Mouse (Mus musculus) thymus, postnatal 10 days (tissue): Measurements from ENCODE around the gene Fitm1.

Experiments
- DNase-seq, 2 experiments: peaks; one replicate each; pipeline ENCODE4 v3.0.0; 2021; ENCODE audit warnings: low spot score in 2 of 2

The Fitm1 gene

DNA sequence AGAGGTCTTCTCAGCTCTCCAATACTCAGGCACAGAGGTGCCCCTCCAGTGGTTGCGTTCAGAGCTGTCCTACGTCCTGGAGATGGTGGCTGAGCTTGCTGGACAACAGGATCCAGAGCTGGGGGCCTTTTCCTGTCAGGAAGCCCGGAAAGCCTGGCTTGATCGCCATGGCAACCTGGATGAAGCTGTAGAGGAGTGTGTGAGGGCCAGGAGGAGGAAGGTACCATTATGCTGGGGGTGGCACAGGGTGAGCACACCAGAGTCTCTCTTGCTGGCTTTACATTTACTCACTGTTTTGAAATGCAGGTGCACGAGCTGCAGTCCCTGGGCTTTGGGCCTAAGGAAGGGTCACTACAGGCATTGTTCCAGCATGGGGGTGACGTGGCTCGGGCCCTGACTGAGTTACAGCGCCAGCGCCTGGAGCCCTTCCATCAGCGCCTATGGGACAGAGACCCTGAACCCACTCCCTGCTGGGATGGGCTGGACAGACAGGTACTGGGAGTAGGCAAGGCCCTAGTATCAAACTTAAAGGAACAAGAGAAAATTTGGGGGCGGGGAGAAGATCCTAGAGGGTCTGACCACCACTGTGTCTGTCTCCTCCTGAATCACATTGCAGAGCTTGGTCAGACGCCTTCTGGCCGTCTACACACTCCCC lies 20.7 kb downstream of the Fitm1 start:
- DNase-seq, result no peak

DNA sequence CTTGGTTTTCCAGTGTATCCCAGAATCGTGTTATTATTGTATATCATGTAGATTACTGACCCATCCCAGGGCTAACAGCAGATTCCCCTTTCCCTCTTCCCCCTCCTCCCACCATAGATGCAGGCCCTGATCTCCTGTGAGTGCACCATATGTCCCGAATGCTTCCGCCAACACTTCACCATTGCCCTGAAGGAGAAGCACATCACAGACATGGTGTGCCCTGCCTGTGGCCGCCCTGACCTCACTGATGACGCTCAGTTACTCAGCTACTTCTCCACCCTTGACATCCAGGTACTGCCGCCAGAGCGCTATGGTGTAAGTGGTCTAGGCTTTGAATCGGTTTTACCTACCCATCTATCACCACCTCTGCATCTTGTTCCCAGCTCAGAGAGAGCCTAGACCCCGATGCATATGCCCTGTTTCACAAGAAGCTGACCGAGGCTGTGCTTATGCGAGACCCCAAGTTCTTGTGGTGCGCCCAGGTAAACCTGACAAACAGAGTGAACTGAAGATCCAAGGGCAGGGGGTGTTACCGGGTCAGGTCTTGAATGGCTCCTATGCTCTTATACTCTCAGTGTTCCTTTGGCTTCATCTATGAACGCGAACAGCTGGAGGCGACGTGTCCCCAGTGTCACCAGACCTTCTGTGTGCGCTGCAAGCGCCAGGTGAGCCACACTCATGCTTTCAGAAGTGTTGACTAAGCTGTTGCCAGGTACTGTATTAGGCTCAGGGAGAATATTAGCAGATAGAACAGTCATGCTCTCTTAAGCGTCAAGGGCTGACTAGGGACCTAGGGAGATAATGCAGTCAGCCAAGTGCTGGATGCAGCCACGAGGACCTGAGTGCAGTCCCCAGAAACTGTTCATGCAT lies 23.3 kb downstream of the Fitm1 start:
- no peak for DNase-seq

DNA sequence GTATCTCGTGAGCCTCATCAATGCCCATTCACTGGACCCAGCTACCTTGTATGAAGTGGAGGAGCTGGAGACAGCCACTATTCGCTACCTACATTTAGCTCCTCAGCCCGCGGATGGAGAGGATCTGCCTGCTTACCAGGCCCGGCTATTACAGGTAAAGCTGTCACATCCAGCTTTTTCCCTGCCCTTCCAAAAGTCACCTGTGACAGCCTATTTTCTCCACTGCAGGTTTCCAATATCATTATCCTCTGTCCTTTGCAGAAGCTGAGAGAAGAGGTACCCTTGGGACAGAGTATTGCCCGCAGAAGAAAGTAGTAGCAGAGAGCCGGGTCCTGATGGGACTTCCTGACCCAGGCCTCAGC lies 27.8 kb downstream of the Fitm1 start, which contains the start of gene Irf9:
Gene Irf9 (plus strand): TSS at position 301 of the 362 bp plus-strand sequence.
- DNase-seq, result no peak

DNA sequence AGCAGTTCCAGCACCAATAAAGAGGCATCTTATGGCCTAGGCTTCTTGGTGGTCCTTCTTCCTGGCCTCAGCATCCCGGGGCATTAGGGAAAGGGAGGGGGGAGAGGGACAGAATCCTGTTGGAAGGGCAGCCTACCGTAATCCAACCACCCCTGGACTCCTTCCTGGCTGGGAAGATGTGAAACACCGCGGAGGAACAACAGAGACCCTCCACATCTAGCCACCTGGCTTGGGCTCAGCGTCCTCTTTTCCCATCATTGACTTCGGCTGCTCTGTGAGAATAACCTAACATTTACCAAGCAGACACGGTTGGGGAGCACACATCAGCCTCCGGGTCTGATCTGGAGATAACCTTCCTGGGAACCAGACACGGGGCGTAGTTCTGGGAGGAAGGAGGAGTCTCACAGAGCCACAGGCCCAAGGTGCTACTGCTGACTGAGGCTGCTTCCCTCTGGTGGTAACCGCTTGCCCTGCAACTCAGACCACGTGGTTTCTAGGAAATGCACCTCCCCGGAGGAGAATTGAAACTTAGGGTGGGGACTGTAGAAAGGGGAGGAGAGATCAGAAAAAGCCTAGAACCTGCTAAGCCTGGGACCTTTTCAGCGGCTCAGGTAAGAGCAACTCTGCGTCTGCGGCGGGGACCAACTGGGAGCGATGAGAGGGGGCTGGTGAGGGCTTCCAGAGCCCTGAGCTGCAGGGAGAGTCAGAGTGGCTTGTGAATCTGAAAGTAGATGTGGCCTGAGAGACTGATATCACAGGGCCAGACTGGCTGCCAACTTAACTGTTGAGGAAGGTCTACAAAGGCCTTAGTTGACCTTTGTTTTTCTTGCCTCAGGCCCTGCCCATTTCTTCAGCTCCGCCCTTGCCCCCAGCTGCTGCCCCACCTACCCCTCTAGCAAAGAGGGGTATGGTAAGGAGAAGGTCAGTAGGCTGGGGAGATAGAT lies 28.5 kb downstream of the Fitm1 start:
- DNase-seq, result peak; percentile 90

DNA sequence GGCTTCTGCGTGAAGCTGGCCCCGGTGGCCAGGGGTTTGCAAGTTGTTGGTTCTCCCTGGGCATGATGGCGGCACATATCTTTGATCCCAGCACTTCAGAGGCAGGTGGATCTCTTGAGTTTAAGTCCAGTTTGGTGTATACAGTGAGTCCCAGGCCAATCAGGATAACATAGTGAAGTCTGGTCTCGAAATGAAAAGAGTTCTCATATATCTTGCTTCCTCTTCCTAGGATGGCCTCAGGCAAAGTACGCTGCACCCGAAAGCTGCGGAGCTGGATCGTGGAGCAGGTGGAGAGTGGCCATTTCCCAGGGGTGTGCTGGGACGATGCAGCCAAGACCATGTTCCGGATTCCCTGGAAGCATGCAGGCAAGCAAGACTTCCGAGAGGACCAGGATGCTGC lies 29.4 kb downstream of the Fitm1 start:
- no peak for DNase-seq

DNA sequence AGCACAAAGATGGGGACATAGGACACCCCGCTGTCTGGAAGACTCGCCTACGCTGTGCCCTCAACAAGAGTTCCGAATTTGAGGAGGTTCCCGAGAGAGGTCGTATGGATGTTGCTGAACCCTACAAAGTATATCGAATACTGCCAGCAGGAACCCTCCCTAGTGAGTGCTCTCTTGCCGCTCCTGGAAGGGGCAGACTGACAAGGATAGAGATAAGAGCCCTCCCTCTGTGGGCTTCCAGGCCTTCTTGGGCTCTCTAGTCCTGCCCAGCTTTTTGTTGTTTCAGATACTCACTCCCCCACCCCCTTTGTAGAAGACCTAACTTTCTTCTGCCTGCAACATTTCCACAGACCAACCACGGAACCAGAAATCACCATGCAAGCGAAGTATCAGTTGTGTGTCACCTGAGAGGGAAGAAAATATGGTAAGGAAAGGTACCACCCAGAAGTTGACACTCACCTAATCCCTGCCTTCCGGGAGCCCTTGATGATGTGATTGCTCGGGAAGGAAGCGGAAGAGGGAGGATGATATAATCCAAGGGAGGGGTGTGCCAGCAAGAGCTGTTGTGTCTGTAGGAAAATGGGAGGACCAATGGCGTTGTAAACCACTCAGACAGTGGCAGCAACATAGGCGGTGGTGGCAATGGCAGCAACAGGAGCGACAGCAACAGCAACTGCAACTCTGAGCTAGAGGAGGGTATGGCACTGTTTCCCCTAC lies 30.5 kb downstream of the Fitm1 start:
- no peak for DNase-seq

DNA sequence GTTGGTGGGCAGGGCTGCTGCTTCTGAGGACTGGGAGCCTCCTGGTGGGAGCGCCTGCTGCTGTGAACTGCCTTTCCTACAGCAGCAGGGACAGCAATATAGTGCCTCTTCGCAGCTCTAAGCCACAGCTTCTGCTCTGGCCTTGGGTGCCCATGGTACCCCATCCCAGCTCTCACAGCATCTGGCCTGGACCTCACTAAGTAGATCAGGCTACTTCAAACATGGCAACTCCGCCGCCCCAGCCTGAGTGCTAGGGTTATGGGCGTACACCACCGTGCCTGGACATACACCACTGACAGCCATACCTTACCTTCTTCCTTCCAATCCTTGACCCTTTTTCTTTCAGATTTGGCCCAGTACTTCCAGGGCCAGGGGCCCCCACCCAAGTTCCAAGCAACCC lies 32.9 kb downstream of the Fitm1 start:
- DNase-seq, result no peak

DNA sequence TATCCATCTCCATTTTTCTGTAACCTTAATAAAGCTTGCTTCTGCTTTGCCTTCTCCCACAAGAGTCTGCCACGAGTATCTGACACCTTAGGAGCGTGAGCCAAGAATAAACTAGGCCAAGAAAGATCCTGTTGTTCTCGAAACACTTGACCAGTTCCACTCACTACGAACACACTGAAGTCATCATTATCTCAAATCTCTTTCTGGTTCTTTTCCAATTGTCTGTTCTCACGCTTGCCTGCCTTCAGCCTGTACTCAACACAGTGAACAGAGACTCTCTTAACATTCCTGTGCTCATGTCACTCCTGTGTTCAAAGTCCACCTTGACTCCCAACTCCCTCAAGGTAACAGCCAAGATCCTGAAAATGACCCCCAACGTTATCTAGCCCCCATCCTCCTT lies 37.9 kb downstream of the Fitm1 start:
- DNase-seq, result no peak

DNA sequence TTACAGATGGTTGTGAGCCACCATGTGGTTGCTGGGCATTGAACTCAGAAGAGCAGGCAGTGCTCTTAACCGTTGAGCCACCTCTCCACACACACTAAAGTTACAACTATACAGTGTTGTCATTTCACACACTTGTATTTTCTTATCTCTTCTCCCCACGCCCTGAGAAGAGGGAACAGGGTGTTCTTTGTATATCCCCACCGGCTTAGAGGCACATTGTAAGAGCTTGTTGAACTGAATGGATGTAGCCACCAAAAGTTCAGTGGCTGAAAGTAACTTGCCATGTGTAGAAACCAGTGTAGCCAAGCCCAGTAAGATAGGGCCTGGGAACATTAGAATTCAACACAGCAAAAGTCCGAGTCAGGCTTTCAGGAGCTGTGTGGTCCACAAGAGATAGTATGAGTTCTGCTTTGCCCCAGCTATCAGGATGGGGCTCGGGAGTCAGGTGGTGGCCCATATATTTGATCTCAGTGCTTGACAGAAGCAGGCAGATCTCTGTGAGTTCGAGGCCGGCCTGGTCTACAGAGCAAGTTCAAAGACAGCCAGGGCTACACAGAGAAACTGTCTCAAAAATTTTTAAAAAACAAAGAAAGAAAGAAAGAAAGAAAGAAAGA lies 39.3 kb downstream of the Fitm1 start:
- no peak for DNase-seq

DNA sequence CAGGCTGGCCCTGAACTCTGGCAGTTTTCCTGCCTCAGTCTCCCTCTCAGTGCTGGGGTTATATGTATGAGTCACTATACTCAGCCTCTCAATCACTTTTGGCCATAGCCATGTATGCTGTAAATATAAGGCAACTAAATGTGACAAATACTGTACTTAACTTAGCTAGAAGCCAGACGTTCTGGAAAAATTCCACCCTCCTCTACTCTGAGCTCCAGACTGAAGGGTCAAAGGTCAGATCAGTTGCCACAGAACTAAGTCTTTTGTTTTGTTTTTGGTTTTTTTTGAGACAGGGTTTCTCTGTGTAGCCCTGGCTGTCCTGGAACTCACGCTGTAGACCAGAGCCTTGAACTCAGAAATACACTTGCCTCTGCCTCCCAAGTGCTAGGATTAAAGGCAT lies 40.5 kb downstream of the Fitm1 start:
- no peak for DNase-seq

DNA sequence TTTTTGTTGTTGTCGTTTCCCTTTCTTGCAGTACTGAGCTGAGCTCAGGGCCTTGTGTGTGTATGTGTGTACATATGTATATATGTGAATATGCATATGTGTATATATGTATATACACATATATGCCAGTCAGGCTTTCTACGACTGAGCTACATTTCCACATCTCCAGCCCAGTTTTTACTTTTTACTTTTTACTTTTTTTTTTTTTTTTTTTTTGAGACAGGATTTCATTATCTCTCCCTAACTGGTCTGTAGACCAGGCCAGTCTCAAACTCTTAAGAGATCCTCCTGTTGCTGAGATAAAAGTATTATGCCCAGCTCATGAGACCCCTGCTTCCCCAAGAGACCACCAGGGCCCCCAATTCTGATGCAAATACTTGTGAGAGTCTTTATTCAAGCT lies 41.4 kb downstream of the Fitm1 start:
- DNase-seq, result no peak

DNA sequence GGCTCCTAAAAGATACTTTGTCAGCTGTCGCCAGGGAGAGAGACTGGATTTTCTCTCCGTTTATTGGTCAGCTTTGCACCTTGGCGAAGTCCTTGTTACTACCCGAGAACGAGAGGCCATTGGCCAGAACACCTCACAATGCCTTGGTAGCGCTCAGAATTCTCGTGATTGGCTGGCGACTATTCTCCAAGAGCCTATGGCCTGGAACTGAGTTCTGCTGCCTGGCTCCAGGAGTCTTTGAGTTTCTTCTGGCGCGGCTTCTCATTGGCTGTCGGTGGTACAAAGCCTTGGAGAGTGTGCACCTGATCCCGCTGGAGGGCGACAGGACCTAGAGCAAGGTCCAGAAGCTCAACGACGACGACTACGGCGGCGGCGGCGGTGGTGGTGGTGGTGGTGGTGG lies 42.4 kb downstream of the Fitm1 start, which contains the start of gene Rec8:
Gene Rec8 (plus strand): TSS at position 216 of the 400 bp plus-strand sequence.
- no peak for DNase-seq

DNA sequence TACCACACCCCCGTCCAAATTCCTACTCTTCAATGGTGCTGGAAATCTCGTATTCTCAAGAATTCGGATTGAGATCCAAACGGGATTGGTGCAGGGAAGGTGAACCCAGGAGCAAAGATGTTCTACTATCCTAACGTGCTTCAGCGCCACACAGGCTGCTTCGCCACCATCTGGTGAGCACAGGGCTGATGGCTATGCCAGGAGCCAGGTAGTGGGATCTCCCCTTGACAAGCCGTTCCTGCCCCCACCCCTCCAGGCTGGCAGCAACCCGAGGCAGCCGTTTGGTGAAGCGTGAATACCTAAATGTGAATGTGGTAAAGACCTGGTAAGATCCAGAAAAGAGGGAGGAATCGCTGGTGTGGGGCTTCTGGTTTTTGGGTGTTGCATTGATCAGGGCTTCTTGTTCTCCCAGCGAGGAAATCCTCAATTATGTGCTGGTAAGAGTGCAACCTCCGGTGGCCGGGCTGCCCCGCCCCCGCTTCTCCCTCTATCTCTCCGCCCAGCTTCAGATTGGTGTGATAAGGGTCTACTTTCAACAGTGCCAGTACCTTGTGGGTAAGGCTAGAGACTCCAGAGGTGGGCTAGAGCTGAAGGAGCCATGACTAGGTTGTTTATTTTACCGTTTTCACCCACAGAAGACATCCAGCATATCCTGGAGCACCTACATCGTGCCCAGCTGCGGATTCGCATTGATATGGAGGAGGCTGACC lies 43.2 kb downstream of the Fitm1 start:
- no peak for DNase-seq
